Mouse (Mus musculus) left cerebral cortex, adult 9 months (tissue): ENCODE data around the gene Capn8.

ENCODE experiments used
- DNase-seq, 2 experiments: peaks; one replicate each; pipeline ENCODE4 v3.0.0; 2022; ENCODE audit warnings: low spot score in 2 of 2

The Capn8 gene

GRCm38 (mm10) chr1:182678151-182678550 is 113.3 kb downstream of the Capn8 start:
- DNase-seq = no peak

- no peak for DNase-seq
Measured at GRCm38 (mm10) chr1:182679169-182679568, 114.4 kb downstream of the Capn8 start.

- no peak for DNase-seq
Measured at GRCm38 (mm10) chr1:182679582-182679981, 114.8 kb downstream of the Capn8 start.
